Mouse (Mus musculus): ENCODE data around the gene Cab39l. TPM values are rescaled to one million over a fixed set of nuclear protein-coding genes. Genes with fewer than 3 reads are reported as not detected.
A peak's percentile ranks its signal among the peaks of the same experiment; 100 is the strongest.
"Not testable (repeated sequence)": the region's sequence is repeated elsewhere in the genome, so short reads cannot be mapped to it uniquely, and the experiment has no call there.

Gene Cab39l
- 28.6 and 28.7 TPM in 2 replicates for polyA plus RNA-seq (2016; fragmentation: Nextera tagmentation; extraction: Ambion mirVana)

- Histone ChIP-seq H3K9ac (peak within 1 kb of the TSS; percentile 86), H3K9me3 (replicated peaks) (no peaks in the 10 kb centered on the region), H3K4me3 (peak within 1 kb of the TSS; percentile 89), H3K4me1 (replicated peaks) (peaks cover 3% of the 10 kb centered on the region; the same call in 1 of the 2 replicates), H3K36me3 (no peaks in the 10 kb centered on the region), H3K27ac (ENCODE audit: poor library complexity, severe bottlenecking) (peak within 1 kb of the TSS; percentile 91), H3K27me3 (replicated peaks) (no peaks in the 10 kb centered on the region), H3K4me2 (peak within 1 kb of the TSS; percentile 87)
- under 1% methylated on average over 66 of the region's 66 CpGs for WGBS
- peak; percentile 99 for ATAC-seq (ENCODE audit: insufficient number of reproducible peaks, low FRiP score)
Measured at GRCm38 (mm10) chr14:59440558-59441471, at the start of gene Cab39l, which contains the start of gene Setdb2. Cab39l (plus strand) TSS chr14:59440972. Setdb2 (minus strand) TSS chr14:59440884.

- Histone ChIP-seq H3K27ac (ENCODE audit: poor library complexity, severe bottlenecking) (no peak within 1 kb of the TSS), H3K4me1 (replicated peaks) (no peaks in the 10 kb centered on the region), H3K9ac (no peak within 1 kb of the TSS), H3K9me3 (replicated peaks) (no peaks in the 10 kb centered on the region), H3K27me3 (replicated peaks) (no peaks in the 10 kb centered on the region), H3K36me3 (0 out of 2 replicates have a peak, but pooled peaks cover 7% of the 10 kb centered on the region), H3K4me3 (no peak within 1 kb of the TSS), H3K4me2 (no peak within 1 kb of the TSS)
- ATAC-seq (ENCODE audit: insufficient number of reproducible peaks, low FRiP score): no peak
- WGBS: 88% methylated on average over 3 of the region's 3 CpGs
Measured at GRCm38 (mm10) chr14:59395281-59395680, 45.5 kb upstream of the Cab39l start, which contains the start of gene Phf11c. Phf11c (minus strand) TSS chr14:59395381.

GRCm38 (mm10) chr14:59396999-59397398 lies 43.8 kb upstream of the Cab39l start:
- Histone ChIP-seq H3K4me2 (no peak overlapping the region), H3K27ac (ENCODE audit: poor library complexity, severe bottlenecking) (no peak overlapping the region), H3K36me3 (0 out of 2 replicates have a peak, but pooled peaks cover 13% of the 10 kb centered on the region), H3K9me3 (replicated peaks) (no peaks in the 10 kb centered on the region), H3K9ac (no peak overlapping the region), H3K4me3 (no peak overlapping the region), H3K27me3 (replicated peaks) (no peaks in the 10 kb centered on the region), H3K4me1 (replicated peaks) (no peaks in the 10 kb centered on the region)
- ATAC-seq (ENCODE audit: insufficient number of reproducible peaks, low FRiP score): no peak
- WGBS: 70% methylated on average over 2 of the region's 2 CpGs

GRCm38 (mm10) chr14:59414979-59415378 lies 25.8 kb upstream of the Cab39l start:
- H3K27ac ChIP-seq (ENCODE audit: poor library complexity, severe bottlenecking); H3K4me2 ChIP-seq; H3K4me3 ChIP-seq; H3K4me1 ChIP-seq (replicated peaks); H3K9me3 ChIP-seq (replicated peaks); H3K9ac ChIP-seq; H3K27me3 ChIP-seq (replicated peaks); ATAC-seq (ENCODE audit: insufficient number of reproducible peaks, low FRiP score): not testable (repeated sequence)
- H3K36me3 ChIP-seq: peaks cover 22% of the 10 kb centered on the region
- WGBS: 90% methylated on average over 2 of the region's 2 CpGs

- 84% methylated on average over 4 of the region's 4 CpGs for WGBS
- Histone ChIP-seq H3K4me2 (no peak overlapping the region), H3K4me3 (no peak overlapping the region), H3K27me3 (replicated peaks) (no peaks in the 10 kb centered on the region), H3K36me3 (peaks cover 22% of the 10 kb centered on the region), H3K4me1 (replicated peaks) (no peaks in the 10 kb centered on the region), H3K9me3 (replicated peaks) (no peaks in the 10 kb centered on the region), H3K9ac (no peak overlapping the region), H3K27ac (ENCODE audit: poor library complexity, severe bottlenecking) (no peak overlapping the region)
- ATAC-seq (ENCODE audit: insufficient number of reproducible peaks, low FRiP score): no peak
Measured at GRCm38 (mm10) chr14:59418171-59418570, 22.6 kb upstream of the Cab39l start.

- 86% methylated on average over 11 of the region's 11 CpGs for WGBS
Measured at GRCm38 (mm10) chr14:59422912-59423663, 17.7 kb upstream of the Cab39l start.

GRCm38 (mm10) chr14:59430556-59430955 lies 10.2 kb upstream of the Cab39l start:
- Histone ChIP-seq H3K9me3 (replicated peaks) (no peaks in the 10 kb centered on the region; the same call in 1 of the 2 replicates), H3K4me2 (no peak overlapping the region), H3K4me3 (no peak overlapping the region), H3K9ac (no peak overlapping the region), H3K27me3 (replicated peaks) (no peaks in the 10 kb centered on the region), H3K36me3 (peaks cover 3% of the 10 kb centered on the region; the same call in 1 of the 2 replicates), H3K27ac (ENCODE audit: poor library complexity, severe bottlenecking) (no peak overlapping the region), H3K4me1 (replicated peaks) (no peaks in the 10 kb centered on the region)
- WGBS: 85% methylated on average over 1 of the region's 1 CpGs
- no peak for ATAC-seq (ENCODE audit: insufficient number of reproducible peaks, low FRiP score)

More at GRCm38 (mm10) chr14:59422912-59423663, 17.7 kb upstream of the Cab39l start:
- Histone ChIP-seq H3K4me3 (no peak overlapping the region), H3K9ac (no peak overlapping the region), H3K4me2 (no peak overlapping the region), H3K9me3 (replicated peaks) (no peaks in the 10 kb centered on the region), H3K27ac (ENCODE audit: poor library complexity, severe bottlenecking) (no peak overlapping the region), H3K36me3 (peaks cover 5% of the 10 kb centered on the region; the same call in 1 of the 2 replicates), H3K4me1 (replicated peaks) (no peaks in the 10 kb centered on the region), H3K27me3 (replicated peaks) (no peaks in the 10 kb centered on the region)
- no peak for ATAC-seq (ENCODE audit: insufficient number of reproducible peaks, low FRiP score)

- no peak for ATAC-seq (ENCODE audit: insufficient number of reproducible peaks, low FRiP score)
- no peaks in the 10 kb centered on the region for H3K27me3 ChIP-seq (replicated peaks)
- no peak overlapping the region for H3K4me3 ChIP-seq
- no peak overlapping the region for H3K4me2 ChIP-seq
- no peak overlapping the region for H3K27ac ChIP-seq (ENCODE audit: poor library complexity, severe bottlenecking)
- WGBS: 63% methylated on average over 2 of the region's 2 CpGs
- no peaks in the 10 kb centered on the region for H3K9me3 ChIP-seq (replicated peaks)
- H3K36me3 ChIP-seq: no peaks in the 10 kb centered on the region
- H3K4me1 ChIP-seq (replicated peaks): no peaks in the 10 kb centered on the region
- H3K9ac ChIP-seq: no peak overlapping the region
Measured at GRCm38 (mm10) chr14:59433902-59434301, 6.9 kb upstream of the Cab39l start.

- Histone ChIP-seq H3K27me3 (replicated peaks) (no peaks in the 10 kb centered on the region), H3K4me3 (no peak overlapping the region), H3K4me2 (no peak overlapping the region), H3K36me3 (no peaks in the 10 kb centered on the region), H3K27ac (ENCODE audit: poor library complexity, severe bottlenecking) (no peak overlapping the region), H3K9ac (no peak overlapping the region), H3K4me1 (replicated peaks) (peaks cover 3% of the 10 kb centered on the region; the same call in 1 of the 2 replicates), H3K9me3 (replicated peaks) (no peaks in the 10 kb centered on the region)
- no peak for ATAC-seq (ENCODE audit: insufficient number of reproducible peaks, low FRiP score)
Measured at GRCm38 (mm10) chr14:59435206-59435605, 5.6 kb upstream of the Cab39l start.

- Histone ChIP-seq H3K4me1 (replicated peaks) (peaks cover 3% of the 10 kb centered on the region; the same call in 1 of the 2 replicates), H3K27ac (ENCODE audit: poor library complexity, severe bottlenecking) (no peak overlapping the region), H3K9ac (no peak overlapping the region), H3K4me2 (no peak overlapping the region), H3K4me3 (no peak overlapping the region), H3K36me3 (no peaks in the 10 kb centered on the region), H3K27me3 (replicated peaks) (no peaks in the 10 kb centered on the region), H3K9me3 (replicated peaks) (no peaks in the 10 kb centered on the region)
- no peak for ATAC-seq (ENCODE audit: insufficient number of reproducible peaks, low FRiP score)
- WGBS: 87% methylated on average over 3 of the region's 3 CpGs
Measured at GRCm38 (mm10) chr14:59437398-59437797, 3.4 kb upstream of the Cab39l start.

- Histone ChIP-seq H3K27ac (ENCODE audit: poor library complexity, severe bottlenecking) (no peak overlapping the region), H3K9me3 (replicated peaks) (no peaks in the 10 kb centered on the region), H3K4me1 (replicated peaks) (peaks cover 3% of the 10 kb centered on the region; the same call in 1 of the 2 replicates), H3K4me2 (no peak overlapping the region), H3K36me3 (no peaks in the 10 kb centered on the region), H3K9ac (no peak overlapping the region), H3K4me3 (no peak overlapping the region), H3K27me3 (replicated peaks) (no peaks in the 10 kb centered on the region)
- ATAC-seq (ENCODE audit: insufficient number of reproducible peaks, low FRiP score): no peak
- 77% methylated on average over 2 of the region's 2 CpGs for WGBS
Measured at GRCm38 (mm10) chr14:59438505-59438904, 2.3 kb upstream of the Cab39l start.
